Mouse (Mus musculus) liver, adult 2 months (tissue): Measurements from ENCODE around the gene Hs3st5.

ENCODE experiments used
- CTCF ChIP-seq: fragments of 200-500 bp; IDR thresholded peaks from 2 replicates; pipeline ENCODE4 v1.5.1; 2011; ENCODE audit warnings: low read depth, low read length, control low read depth
- POLR2A ChIP-seq: fragments of 200-500 bp; IDR thresholded peaks from 2 replicates; pipeline ENCODE4 v1.6.1; 2011; ENCODE audit warnings: low read length, control low read depth; ENCODE audit not compliant: insufficient read depth; ENCODE audit errors: extremely low read depth

DNA sequence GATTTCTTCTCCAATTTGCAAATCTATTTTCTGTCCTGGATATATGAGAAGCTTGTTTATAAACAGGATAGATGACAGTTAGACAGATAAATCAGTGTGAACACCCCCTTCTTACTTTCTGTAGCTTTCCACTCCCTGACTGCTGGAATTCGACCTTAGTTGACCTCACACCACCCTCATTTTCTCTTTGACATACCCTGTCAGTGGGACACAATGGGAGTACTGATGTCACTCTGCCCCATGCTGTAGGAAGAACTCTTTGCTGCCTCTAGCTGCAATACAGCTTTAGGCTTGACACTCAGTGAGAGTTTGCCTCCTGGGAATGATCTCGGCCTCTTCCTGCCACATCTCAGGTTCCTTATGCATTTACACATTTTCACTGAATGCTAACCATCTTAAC lies 297.1 kb downstream of the Hs3st5 start:
- no peak for TF ChIP-seq CTCF
- TF ChIP-seq POLR2A, result no peak
